Mouse (Mus musculus) neutrophil, adult 5-6 weeks (primary cell): Measurements from ENCODE around the gene Ldlrad3. TPM values are rescaled to one million over a fixed set of nuclear protein-coding genes. Genes with fewer than 3 reads are reported as not detected.

Experiments used
- ATAC-seq: fragments of 151-379, 151-347 bp; 2 replicates; pipeline ENCODE4 v1.8.0; 2017; ENCODE audit warnings: mild to moderate bottlenecking, moderate TSS enrichment; ENCODE audit not compliant: insufficient number of reproducible peaks, poor library complexity, low FRiP score, severe bottlenecking; ENCODE audit errors: extremely low read depth
- total RNA-seq: library from RNA; stranded (forward); fragments of 200-1000 nt; gene quantifications from 2 replicates; pipeline ENCODE4 v1.2.3, GENCODE M21; 2017

Ldlrad3 gene
- total RNA-seq, result 5.3 and 5.7 TPM in 2 replicates

- peak; percentile 81 for ATAC-seq
Measured at GRCm38 (mm10) chr2:102185951-102186561, at the start of gene Ldlrad3. TSS of gene Ldlrad3 (minus strand) at chr2:102186385.

DNA sequence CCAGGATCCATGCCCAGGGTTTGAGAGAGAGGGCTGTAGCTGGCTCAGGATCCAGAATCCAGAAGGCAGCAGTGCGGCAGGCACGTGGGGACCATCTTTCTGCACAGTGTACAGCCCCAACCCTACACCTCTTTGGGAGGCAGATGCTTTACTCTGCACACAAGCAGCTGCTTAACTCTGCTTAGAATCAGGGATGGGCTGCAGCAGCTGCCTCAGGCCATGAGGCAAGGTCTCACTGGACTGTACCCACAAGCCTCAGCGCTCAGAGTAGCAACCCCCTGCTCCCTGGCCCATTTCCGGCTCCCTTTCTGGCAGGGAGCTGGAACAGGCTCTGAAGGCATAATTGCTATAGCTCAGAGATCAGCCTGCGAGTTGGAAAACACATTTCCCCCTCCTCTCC is 45.3 kb upstream of the Ldlrad3 start:
- ATAC-seq, result no peak

- no peak for ATAC-seq
Measured at GRCm38 (mm10) chr2:102229126-102229525, 42.9 kb upstream of the Ldlrad3 start.

- no peak for ATAC-seq
Measured at GRCm38 (mm10) chr2:102228331-102228730, 42.1 kb upstream of the Ldlrad3 start.

DNA sequence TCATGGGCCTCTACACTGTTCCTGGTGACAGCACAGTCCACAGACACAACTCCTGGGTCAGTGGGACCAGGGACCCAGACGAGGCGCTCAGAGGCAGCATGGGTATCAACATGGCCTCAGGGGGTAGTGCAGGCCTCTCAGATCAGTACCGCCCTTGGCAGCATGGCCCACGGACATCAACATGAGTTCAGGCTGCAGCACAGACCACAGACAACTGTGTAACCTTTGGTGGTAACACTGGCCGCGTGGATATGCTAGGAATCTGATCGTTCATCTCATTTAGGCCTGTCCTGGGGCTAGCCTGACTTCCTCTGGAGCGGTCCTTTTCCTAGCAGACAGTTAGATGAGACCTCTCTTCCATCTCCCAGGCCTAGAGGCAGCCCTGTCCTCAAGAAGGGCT is 41.7 kb upstream of the Ldlrad3 start:
- ATAC-seq, result no peak

GRCm38 (mm10) chr2:102226274-102226673 is 40.1 kb upstream of the Ldlrad3 start:
- no peak for ATAC-seq

GRCm38 (mm10) chr2:102223355-102224128 is 37.4 kb upstream of the Ldlrad3 start:
- ATAC-seq, result no peak

DNA sequence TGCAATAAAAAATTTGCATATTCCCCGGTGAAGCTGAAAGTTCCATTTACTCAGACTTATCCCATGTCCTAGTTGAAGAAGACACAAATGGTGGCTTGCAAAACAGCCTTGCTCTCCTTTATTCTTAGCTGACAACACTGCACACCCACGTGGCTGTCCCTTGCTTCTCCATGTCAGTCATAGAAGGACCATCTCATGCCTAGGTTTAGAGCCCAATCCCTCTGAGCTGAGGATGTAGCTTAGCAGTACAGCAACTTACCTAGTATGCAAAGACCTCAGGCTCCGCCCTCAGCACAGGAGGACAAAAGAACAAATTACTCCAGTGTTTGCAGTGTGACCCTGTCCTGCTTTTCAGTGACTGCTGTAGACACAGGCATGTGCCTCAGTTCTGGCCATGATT is 36.6 kb upstream of the Ldlrad3 start:
- ATAC-seq, result peak; percentile 43

DNA sequence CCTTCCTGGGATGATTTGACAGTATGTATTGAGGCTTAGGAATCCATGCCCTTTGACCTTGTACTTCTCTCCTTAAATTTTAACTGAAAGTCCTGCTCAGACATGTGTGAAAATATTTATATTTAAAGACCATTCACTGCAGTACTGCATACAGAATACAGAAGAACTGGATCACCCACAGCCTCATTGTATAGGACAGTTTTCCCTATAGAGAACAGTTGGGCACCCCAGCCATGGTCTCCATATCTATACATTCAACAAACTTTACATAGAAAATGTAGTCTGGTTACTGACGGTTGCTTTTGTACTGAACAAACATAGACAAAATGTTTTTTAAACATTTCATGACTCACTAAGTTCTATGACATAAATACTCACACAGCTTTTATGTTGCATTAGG is 30.6 kb upstream of the Ldlrad3 start:
- no peak for ATAC-seq

GRCm38 (mm10) chr2:102212096-102212495 is 25.9 kb upstream of the Ldlrad3 start:
- no peak for ATAC-seq

DNA sequence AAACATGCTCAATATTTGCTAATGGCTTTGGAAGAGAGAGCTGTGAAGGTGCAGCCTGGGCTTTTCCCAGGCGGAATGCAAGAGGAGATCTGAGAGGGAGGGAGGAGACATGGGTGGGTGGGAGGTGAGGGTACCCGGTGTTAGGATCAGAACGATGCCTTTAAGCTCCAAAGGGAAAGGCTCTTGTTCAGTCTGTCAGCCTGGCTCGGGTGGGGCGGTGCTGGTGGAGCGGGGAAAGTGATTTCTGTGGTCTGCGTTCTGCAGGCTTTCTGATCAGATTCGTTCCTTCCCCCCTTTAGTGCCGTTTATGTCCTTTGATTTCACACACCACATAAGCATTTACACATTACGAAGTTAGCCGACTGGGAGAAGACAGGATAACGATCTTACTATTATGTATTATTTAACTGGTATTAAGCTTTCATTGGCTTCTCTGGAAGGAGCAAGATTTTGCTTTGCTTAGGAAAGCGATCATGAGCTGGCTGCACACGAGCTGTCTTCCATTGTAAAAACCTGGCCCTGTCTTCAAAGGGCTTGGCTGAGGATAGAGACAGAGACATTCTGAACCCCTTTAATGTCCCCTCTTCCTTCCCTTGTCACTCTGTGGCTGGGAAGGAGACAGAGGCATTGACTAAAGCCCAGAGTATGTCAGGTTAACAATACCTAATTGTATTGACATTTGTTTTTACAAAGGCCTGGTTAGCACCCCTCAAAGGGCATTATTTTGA is 19.7 kb upstream of the Ldlrad3 start:
- ATAC-seq, result no peak

DNA sequence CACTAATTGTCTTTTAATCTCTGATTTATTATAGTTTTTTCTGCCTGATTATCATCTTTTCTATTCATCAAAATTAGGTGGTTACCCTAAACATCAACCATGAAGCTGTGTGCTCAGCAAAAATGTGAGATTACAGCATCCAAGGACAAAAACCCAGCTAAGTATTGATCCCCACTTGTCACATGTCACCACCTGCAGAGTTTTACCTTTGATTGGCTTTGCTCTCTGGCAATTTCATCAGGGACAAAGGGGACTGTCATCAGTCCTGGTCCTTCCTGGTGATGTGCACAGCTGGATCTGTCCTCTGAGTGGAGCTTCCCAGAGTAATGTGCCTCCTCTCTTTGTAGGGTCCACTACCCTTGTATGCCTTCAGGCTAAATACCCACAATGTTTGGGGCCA is 17.3 kb upstream of the Ldlrad3 start:
- no peak for ATAC-seq

GRCm38 (mm10) chr2:102202211-102202770 is 16.1 kb upstream of the Ldlrad3 start:
- no peak for ATAC-seq

DNA sequence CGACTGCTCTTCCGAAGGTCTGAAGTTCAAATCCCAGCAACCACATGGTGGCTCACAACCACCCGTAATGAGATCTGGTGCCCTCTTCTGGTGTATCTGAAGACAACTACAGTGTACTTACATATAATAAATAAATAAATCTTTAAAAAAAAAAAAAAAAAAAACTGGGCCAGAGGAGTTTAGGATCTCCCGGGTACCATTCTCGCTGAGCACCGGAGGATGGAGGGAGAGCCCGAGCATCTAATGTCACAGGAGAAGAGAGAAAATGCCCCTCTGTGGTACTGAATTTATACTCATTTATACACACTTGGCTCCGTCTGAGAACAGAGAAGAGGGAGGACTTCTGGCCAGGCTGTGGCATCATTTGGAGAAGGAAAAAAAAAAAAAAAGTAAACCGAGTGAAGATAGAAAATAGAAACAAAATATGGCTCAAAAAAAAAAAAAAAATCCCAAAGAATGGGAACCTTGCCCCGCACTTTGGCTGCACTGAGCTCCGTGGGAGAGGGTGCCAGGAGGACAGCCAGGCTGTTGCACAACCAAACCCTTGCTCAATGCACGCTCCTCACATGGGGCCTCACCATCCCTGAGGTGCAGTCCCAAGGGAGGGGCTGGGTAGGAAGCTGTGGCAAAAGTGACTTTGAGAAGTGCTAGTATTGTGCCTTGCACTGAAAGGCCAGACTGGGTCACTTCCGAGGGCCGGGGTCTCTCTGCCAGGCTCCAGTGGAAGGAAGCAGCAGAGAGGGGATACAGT is 15.2 kb upstream of the Ldlrad3 start:
- peak; percentile 30; the same call in 1 of the 2 replicates for ATAC-seq

DNA sequence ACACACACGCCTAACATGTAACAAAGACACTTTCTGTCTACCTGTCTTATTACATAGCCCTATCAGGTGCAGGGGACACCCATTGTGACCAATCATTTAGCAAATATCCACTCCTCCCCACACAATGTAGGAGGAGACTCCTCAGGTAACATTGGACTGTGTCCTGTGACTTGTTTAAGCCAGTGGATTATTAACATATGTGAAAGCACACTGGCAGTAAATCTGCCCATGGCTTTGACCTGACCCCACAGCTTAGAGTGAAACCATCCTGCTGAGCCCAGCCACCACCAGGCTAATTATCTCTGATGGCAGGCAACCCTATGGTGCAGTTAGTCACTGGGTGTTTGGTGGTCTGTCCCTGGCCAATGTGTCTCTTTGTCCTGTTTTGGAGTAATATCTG is 11.1 kb upstream of the Ldlrad3 start:
- ATAC-seq, result no peak

DNA sequence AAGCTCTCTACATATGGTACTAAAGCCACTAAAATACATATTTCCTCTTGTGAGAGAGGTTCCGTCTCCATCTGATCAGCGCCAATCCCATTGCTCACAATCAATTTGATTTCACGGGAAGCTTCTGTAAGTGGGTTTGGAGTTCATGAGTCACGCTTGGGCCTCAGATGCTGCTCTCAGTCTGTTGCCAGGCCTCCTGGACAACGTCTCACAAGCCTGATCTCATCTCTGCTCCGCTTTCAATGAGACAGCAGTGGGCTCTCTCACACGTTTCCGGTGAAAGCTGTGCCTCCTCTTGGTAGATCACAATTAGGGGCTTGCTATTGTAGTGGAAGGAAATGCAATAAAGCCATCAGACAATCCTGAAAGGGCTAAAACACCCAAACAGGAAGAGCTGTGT is 10.5 kb upstream of the Ldlrad3 start:
- ATAC-seq, result no peak

DNA sequence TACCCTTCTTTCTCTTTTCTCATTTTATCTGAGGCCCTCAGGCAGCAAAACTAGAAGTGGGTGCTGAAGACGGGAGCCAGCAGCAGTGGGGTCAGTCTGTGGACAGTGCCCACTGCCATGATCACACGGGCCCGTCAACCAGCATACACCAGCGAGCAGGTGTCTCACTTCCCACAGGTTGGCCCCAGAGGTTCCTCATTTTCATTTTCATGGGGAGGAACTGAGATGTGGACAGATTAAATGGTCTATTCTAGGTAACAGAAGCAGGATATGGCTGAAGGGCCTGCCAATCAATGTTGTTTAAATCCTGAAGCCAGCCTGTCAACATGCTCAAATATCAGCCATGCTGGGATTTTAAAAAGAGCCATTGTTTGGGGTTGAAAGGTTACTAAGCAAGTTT is 9.3 kb upstream of the Ldlrad3 start:
- peak; percentile 47 for ATAC-seq

DNA sequence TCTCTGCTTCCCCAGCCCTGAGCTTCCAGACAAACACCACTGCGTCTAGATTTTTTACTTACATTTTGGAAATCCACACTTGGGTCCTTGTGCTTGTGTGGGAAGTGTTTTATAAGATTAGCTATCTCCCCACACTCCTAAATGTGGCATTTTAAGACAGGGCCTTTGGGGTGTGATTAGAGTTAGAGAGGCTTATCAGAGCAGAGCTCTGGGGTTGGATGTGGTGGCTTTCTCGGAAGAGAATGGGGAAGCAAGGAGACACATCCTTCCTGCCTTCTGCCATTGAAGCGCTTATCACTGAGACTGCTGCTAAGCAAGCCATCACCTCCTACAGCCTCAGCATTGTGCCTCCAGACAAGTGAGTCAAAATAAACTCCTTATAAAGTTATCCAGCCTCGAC is 8.1 kb upstream of the Ldlrad3 start:
- ATAC-seq, result no peak
